Mouse (Mus musculus): ENCODE measurements around the gene Tmtc4.

Tmtc4 gene

GRCm38 (mm10) chr14:122983226-122984215 lies at the start of gene Tmtc4:
Gene Tmtc4, minus strand, starts transcription at chr14:122984035.
- peak; percentile 93 to 96 for DNase-seq

GRCm38 (mm10) chr14:123032435-123032834 lies 48.6 kb upstream of the Tmtc4 start:
- no peak for DNase-seq

GRCm38 (mm10) chr14:123027876-123028275 lies 44.0 kb upstream of the Tmtc4 start:
- no peak for DNase-seq

GRCm38 (mm10) chr14:123022981-123023380 lies 39.1 kb upstream of the Tmtc4 start:
- DNase-seq = no peak

GRCm38 (mm10) chr14:123016310-123016709 lies 32.5 kb upstream of the Tmtc4 start:
- no peak for DNase-seq

GRCm38 (mm10) chr14:123015687-123016086 lies 31.9 kb upstream of the Tmtc4 start:
- no peak for DNase-seq

- DNase-seq = no peak
These were observed 25.5 kb upstream of the Tmtc4 start for GRCm38 (mm10) chr14:123009108-123010018.

- DNase-seq = no peak
These were observed 24.8 kb upstream of the Tmtc4 start for GRCm38 (mm10) chr14:123008672-123009071.

GRCm38 (mm10) chr14:123003715-123004114 lies 19.9 kb upstream of the Tmtc4 start:
- no peak for DNase-seq

GRCm38 (mm10) chr14:123001391-123001790 lies 17.6 kb upstream of the Tmtc4 start:
- no peak for DNase-seq

GRCm38 (mm10) chr14:122997465-122997864 lies 13.6 kb upstream of the Tmtc4 start:
- DNase-seq = no peak

GRCm38 (mm10) chr14:122993935-122994334 lies 10.1 kb upstream of the Tmtc4 start:
- DNase-seq = no peak

GRCm38 (mm10) chr14:122992937-122993336 lies 9.1 kb upstream of the Tmtc4 start:
- no peak for DNase-seq

GRCm38 (mm10) chr14:122990521-122991052 lies 6.8 kb upstream of the Tmtc4 start:
- no peak for DNase-seq

GRCm38 (mm10) chr14:122986404-122986803 lies 2.6 kb upstream of the Tmtc4 start:
- no peak for DNase-seq

- no peak for DNase-seq
These were observed 1.1 kb downstream of the Tmtc4 start for GRCm38 (mm10) chr14:122982571-122983225.

GRCm38 (mm10) chr14:122981831-122982485 lies 1.9 kb downstream of the Tmtc4 start:
- DNase-seq = no peak

GRCm38 (mm10) chr14:122978871-122979270 lies 5.0 kb downstream of the Tmtc4 start:
- no peak for DNase-seq

- no peak for DNase-seq
These were observed 6.1 kb downstream of the Tmtc4 start for GRCm38 (mm10) chr14:122977797-122978140.

GRCm38 (mm10) chr14:122977056-122977796 lies 6.6 kb downstream of the Tmtc4 start:
- DNase-seq = no peak

GRCm38 (mm10) chr14:122974854-122975570 lies 8.8 kb downstream of the Tmtc4 start:
- DNase-seq = no peak

All from thymus, postnatal 36 days (tissue).